Mouse (Mus musculus) liver, adult 2 months (tissue): ENCODE results near the gene Mea1.

Experiments used
- CTCF ChIP-seq: fragments of 200-500 bp; IDR thresholded peaks from 2 replicates; pipeline ENCODE4 v1.5.1; 2011; ENCODE audit warnings: low read depth, low read length, control low read depth
- POLR2A ChIP-seq: fragments of 200-500 bp; IDR thresholded peaks from 2 replicates; pipeline ENCODE4 v1.6.1; 2011; ENCODE audit warnings: low read length, control low read depth; ENCODE audit not compliant: insufficient read depth; ENCODE audit errors: extremely low read depth

- TF ChIP-seq CTCF (peak; percentile 42), POLR2A (peak; percentile 25; the same call in 1 of the 2 replicates)
Measured at GRCm38 (mm10) chr17:46725273-46725672, 46.7 kb downstream of the Mea1 start.
